Mouse (Mus musculus) brain, embryonic 14.5 days (tissue): ENCODE results near the gene Trappc12.

Experiments
- CTCF ChIP-seq: fragments of 200-500 bp; IDR thresholded peaks from 2 replicates; pipeline ENCODE4 v1.5.1; 2012; ENCODE audit warnings: inconsistent platforms, mild to moderate bottlenecking, moderate library complexity, borderline replicate concordance; ENCODE audit not compliant: insufficient read depth, insufficient read length; ENCODE audit errors: extremely low read depth
- POLR2A ChIP-seq: fragments of 200-500 bp; IDR thresholded peaks from 2 replicates; pipeline ENCODE4 v1.6.1; 2012; ENCODE audit warnings: mild to moderate bottlenecking, inconsistent platforms, borderline replicate concordance; ENCODE audit not compliant: poor library complexity, insufficient read depth, insufficient read length, severe bottlenecking; ENCODE audit errors: extremely low read depth

DNA sequence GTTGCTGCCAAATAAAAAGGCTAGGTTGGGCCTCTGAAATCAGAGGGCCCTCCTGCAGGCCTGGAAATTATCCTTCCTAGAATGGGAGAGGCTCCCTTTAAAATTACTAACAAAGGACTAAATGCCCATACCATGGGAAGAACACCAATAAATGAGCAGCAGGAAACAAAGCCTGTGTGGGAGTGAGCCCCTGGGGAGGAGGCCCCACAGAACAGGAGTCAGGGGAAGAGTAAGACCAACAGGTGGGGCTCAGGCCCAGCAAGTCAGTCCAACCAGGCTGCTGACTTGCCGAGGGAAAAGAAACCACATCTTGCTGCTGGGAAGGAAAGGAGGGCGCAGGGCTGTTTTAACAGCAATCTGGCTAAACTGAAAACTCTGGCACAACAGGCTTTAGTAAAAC lies 33.2 kb downstream of the Trappc12 start:
- no peak for TF ChIP-seq CTCF
- TF ChIP-seq POLR2A: no peak
